Mouse (Mus musculus) T-helper 2 cell (primary cell): Measurements from ENCODE around the gene Clpp.

Experiments
- in situ Hi-C: fragments of 300-600 bp; cut with MboI, MseI; formaldehyde crosslinking; loops from one replicate; pipeline ENCODE4 v1.15.1; 2025; ENCODE audit warnings: high pct_unique_total_duplicates

Clpp gene

DNA sequence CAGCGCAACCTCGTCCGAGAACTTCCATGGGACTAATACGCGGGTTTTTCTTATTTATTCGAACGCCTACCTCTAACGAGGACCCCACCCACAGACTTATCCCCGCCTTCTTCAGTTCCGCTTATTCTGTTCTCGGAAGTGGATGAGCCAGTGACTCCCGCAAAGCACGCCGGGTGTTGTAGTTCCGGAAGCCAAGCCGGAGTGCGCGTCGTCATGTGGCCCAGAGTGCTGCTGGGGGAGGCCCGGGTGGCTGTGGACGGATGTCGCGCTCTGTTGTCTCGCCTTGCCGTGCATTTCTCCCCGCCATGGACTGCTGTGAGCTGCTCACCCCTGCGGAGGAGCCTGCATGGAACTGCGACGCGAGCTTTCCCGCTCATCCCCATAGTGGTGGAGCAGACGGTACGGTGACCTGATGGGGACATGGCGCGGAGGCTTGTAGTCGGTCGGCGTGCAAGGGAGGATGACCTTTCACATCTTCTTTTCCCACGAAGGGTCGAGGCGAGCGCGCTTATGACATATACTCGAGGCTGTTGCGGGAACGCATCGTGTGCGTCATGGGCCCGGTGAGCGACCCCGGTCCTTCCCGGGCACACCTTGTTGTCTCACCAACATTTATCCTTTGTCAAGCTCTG, at the start of gene Clpp:
Clpp (plus strand) TSS at position 191 of the 632 bp plus-strand sequence.
- in situ Hi-C loops: no loop called here

DNA sequence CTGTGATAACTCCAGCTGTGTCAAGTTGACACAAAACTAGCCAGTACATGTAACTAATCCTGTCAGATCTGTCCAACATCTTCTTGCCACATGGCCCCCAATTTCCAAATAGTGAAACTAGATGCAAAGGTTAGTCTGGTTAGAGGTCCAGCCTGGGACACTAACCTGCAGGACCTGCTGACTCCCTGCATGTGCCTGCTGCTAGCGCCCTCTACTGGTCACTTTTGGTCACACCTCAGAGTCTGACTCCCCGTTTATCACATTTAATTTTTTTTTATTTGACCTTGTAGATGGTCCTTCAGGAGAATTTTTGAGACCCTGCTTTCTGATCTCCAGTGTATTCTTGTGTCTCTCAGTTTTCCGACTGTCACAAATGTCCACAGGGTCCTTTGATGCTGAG, 39.2 kb upstream of the Clpp start:
- in situ Hi-C loops: no loop called here

DNA sequence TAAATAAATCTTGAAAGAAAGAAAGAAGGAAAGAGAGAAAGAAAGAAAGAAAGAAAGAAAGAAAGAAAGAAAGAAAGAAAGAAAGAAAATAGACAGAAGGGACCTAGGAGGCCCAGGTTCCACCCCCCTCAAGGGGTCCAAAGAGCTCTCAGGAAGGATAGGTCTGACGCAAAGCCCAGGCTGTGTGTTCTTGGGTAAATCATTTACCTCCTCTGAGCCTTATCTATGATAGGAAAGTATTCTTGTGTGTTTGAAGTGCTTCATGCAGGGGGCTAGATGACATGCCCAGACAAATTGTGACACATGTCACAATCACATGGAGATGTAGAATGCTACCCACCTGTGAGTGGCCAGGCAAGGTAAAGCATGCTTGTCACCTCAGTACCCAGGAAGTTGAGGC, 37.5 kb upstream of the Clpp start:
- in situ Hi-C loops: no loop called here

DNA sequence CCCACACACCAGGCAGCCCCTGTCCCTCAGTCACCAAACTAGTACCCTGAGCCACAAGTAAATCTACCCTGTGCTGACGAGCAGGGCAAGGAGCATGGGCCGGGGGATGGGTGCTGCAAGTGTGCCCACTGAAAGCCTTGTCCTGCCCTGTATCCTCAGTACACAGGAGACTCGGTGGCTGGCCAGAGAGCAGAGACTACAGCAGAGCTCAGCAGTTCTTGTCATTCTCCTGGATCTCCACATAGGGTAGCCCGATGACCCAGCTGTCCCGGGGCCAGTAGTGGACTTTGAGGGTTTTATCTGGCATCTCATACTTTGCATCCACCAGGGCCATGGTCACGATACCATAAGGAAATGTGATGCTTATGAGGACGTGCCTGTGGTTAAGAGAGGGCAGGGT, 35.2 kb upstream of the Clpp start:
- in situ Hi-C loops: no loop called here

DNA sequence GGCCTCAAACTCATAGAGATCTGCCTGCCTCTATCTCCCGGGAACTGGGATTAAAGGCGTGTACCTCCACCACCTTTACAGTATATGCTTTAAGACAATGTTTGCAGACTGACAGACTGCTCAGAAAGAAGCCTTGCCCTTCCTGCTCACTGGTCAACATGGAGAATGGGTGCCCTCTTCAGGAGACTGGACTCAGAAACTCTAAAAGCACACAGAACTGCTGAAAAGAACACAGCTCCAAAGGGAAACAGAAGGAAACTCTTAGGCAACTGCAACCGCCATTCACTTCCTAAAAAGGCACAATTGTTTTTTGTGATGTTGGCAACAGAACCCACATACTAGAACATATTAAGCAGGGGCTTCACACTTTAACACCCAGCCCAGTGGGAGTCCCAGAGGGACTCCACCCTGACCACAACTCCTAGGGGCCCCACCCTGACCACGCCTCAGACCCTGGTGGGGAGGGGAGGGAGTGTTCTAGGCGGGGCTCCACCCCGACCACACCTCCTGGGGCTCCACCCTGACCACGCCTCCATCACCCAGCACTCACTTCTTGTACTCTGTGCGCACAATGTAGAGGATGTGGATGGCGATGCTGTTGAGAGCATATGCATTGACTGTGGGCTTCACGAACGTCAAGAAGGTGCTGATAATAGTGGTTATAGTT, 32.2 kb upstream of the Clpp start:
- in situ Hi-C loops: no loop called here

DNA sequence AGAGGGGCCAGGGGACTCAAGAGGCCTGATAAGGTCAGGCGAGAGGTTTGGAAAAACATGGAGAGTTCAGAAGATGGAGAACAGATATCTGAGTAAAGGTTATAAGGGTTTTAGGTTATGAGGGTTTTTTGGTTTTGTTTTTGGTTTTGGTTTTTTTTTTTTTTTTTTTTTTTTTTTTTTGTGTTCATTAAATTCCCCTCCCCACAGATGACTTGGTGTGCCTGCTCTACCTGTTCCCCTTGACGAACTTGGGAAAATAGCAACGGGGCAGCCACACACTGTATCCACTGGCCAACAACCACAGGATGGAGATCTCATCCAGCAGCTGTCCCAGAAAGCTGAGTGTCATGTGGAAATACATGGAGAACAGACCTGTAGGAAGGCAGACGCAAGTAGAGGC, 31.4 kb upstream of the Clpp start:
- in situ Hi-C loops: no loop called here

DNA sequence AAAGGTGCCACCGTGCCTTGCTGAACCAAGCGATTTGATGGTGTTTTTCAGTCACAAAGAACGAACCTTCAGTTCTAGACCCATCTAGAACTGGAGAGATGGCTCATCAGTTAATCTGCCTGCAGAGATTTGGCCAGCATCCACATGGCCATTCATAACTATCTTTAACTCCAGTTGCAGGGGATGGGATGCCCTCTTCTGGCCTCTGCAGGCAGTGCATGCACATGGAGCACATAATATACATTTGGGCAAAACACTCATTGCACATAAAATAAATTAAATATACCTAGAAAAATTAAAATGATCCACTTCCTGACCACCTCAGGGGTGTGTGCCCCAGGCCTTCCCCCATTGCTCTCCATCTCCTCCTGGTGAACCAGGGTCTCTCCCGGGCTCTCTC, 28.2 kb upstream of the Clpp start:
- in situ Hi-C loops: no loop called here

DNA sequence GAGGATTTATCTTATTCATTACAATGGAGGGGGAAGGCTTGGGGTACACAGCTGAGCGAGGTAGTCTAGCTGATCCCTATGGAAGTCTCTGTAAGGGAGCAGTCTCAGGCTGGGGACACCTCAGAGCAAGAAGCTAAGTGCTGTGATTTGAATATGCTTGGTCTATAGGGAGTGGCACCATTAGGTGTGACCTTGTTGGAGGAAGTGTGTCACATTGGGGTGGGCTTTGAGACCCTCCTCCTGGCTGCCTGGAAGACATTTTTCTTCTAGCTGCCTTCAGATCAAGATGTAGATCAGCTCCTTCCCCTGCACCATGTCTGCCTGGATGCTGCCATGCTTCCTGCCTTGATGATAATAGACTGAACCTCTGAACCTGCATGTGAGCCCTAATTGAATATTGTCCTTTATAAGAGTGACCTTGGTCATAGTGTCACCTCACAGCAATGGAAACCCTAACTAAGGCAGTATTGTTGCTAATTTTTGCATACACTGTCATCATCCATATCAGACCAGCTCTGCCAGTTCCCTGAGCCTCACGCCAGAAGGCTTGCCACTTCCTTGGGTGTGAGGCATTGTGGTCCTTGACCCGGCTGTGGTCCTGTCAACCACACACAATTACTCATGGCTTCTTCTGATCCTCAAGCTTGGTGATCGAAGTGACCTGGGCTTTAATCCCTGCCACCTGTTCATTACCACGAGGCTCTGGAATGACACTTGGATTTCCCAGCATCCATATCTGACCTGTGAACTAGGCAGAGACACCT, 27.3 kb upstream of the Clpp start:
- in situ Hi-C loops: no loop called here

DNA sequence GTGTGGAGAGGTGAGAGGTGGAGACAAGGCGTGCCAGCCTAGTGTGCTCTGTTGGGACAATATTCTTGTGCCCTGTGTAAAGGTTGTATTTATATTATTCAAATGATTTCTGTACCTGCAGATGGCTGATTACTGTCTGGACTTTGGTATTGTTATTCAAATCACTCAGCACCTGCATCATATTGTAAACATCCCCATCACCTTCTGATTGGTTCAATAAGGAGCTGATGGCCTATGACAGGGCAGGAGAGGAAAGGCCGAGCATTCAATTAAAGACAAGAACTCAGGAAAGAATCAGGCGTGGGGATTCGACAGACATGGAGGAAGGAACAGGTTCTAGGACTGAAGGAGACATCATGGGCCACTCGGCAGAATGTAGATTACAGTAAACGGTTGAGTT, 26.5 kb upstream of the Clpp start:
- in situ Hi-C loops: no loop called here

DNA sequence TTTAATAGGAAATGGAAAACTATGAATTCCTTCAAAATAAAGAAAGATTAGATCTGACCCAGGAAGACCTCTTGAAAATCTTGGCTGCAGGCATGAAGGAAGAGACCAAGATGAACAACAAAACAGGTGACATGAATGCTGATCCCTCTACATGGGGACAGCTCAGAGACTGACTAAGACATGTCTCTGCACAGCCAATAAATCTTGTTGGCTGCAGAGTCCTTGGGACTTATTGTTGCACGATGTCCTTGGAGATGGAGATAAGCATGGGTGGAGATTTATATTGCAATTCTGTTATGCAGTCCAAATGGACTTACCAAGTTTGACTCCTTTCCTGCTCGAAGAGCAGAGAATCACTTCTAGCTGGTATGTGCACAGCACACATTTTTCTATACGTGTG, 20.8 kb upstream of the Clpp start:
- in situ Hi-C loops: no loop called here

DNA sequence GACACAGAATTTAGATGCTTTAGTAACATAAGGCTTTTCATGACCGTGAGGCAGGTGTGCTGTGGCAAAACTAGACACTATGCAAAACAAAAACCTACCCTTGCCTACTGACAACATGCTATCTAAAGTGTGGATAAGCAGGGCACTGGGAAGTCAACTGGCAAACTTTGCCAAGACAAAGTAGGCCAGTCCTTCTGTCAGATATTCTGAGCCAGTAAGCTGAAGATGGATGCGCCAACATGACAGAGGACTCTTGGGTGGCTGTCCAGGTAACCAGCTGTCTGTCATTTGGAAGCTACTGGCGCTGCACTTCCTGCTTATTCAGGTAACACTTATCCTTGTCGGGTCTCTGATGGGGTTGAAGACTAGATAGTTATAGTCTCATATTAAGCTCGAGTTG, 20.0 kb upstream of the Clpp start:
- in situ Hi-C loops: no loop called here

DNA sequence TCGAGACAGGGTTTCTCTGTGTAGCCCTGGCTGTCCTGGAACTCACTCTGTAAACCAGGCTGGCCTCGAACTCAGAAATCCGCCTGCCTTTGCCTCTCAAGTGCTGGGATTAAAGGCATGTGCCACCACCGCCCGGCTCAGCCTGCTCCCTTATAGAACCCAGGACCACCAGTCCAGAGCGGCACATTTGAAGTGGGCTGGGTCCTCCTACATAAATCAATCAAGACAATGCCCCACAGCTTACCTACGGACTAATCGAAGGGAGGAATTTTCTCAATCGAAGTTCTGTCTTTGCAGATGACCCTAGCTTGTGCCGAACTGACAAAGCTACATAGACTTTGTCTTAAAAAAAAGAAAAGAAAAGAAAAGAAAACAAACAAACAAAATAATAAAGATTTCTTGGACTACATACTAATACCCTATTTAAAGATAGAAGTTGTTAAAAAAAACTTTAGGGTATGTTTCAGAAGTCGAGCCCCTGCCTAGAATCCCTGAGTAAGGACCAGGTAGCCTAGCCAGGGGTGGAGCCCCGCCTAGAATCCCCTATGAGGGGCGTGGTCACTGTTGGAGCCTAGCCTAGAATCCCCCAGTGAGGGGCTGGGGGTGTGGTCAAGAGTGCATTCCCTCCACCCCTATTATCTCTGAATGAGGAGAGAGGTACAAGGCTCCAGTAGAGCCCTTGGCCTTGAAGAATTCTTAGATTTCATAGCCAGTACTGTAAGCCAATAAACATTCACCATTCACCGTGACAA, 16.0 kb upstream of the Clpp start:
- in situ Hi-C loops: no loop called here

DNA sequence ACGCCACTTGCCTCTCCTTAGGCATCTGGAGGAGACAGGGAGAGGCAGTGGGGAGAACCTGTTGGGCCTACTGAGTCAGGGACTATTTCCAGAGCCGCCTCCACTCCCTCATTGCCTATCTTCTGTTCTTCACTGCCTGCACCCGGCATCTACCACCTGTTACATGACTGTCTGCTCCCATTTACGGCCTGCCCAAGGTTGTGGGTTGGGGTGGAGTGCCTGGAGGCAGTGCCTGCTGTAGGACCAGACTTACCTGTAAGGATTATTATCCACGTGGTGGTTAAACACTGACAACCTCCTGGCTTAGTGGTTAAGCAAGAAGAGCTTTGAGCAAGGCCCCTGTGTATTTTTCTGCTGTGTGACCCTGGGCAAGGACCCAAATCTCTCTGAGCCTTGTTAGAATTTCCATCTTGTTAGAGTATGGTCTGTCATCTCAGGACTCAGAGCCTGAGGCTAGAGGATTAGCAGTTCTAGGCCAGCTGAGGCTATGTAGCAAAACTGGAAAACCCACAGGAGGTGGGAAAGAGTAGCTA, 15.3 kb upstream of the Clpp start:
- in situ Hi-C loops: no loop called here

DNA sequence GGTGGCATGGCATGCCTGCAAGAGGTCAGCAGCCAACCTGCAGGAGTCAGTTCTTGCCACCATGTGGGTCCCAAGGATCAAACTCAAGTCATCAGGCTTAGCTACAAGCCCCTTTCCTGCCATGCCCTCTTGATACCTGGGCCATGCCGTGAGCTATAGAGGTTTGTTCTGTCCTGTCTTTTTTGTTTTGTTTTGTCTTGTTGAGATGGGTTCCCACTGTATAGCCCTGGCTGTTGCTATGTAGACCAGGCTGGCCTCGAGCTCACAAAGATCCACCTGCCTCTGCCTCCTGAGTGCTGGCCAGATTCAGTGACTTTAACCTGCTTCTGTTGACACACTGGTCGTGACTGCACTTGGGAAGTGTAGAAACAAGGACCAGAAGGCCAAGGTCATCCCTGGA, 14.7 kb upstream of the Clpp start:
- in situ Hi-C loops: no loop called here

DNA sequence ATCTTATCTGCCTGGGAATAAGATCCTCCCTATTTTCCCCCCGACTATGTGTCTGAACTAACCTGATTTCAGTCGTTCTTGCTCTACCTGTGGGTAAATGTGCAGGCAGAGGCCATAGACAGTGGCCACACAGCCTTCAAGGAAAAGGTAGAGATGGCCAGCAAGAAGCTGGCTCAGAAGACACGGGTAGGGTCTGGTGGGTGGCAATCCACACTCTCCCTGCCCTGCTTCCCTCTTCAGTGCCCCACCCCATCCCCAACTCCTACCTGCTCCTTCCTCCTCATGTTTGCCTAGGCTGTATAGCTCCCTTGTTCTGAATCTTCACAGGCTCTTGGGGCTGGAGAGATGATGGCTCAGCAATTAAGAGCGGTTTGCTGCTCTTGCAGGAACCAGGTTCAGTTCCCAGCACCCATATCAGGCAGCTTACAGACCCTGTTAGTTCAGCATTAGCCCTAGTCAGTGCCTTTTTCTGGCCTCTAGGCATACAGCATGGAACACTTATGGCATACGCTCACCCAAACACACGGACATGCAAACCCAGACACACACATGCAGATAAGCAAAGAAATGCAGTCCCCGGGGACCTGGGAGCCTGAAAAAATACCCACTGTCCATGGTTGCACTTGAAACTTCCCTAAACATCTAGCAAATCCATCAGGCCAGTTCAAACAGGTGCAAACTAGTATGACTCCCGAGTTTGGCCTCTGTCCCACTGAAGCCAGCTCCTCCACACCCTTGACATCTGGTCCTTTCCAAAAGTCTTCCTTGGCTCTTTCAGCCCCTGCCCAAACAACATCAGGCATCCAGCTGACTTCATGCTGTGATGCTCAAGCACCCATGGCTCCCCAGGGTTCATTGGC, 13.3 kb upstream of the Clpp start:
- in situ Hi-C loops: no loop called here

DNA sequence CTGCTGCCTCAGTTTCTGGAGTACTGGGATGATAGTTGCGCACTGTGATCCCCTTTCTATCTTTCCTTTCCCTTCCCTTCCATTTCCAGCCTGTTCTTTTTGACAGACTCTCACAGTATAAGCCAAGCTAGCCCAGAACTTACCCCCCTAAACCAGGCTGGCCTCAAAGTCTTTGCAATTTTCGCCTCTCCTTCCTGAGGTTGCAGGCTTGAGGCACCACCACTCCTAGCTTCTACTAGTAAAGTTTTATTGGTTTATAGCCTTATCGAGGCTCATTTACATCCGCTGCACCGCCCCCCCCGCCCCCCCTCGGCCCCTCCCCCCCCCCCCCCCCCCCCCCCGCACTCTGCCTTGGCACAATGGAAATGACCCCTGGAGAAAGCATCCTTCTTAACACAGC, 10.6 kb upstream of the Clpp start:
- in situ Hi-C loops: no loop called here

DNA sequence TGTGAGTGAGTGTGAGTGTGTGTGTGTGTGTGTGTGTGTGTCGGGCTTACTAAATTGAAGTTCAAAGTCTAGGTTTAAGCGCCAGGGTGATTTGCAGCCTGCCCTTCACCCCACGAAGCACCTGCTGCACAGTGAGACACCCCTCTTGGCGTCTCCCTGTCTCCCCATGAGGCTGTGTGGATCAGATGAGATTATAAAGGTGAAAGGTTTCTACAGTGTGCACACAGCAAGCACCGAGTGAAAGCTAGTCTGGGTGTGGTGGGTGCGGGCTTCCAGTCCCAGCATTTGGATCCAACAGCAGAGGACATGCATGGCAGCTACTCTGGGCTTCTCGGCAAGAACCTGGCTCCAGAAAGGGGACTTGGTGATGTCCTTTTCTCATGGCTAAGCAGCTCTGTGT, 9.1 kb upstream of the Clpp start:
- in situ Hi-C loops: no loop called here

DNA sequence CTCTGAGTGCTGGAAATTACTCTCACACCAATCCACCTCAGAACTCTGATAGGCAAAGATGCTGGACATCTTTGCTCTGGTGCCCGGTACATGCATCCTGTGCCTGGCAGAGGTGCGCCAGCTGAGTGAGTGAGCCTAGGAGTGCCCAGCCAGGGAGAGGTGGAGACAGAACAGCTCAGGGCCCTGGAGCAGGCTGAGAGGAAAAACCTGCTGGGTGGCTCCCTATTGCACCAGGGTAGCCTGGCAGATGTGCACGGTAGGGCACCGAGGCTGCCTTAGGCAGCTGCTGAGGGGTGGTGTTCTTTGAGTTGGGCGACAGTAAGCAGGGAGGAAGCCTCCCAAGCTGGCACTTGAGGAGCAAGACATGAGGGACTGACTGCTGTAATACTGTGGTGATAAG, 8.1 kb upstream of the Clpp start, which contains the start of gene Acer1:
Acer1 (minus strand) TSS at position 114 of the 400 bp plus-strand sequence.
- in situ Hi-C loops: no loop called here

DNA sequence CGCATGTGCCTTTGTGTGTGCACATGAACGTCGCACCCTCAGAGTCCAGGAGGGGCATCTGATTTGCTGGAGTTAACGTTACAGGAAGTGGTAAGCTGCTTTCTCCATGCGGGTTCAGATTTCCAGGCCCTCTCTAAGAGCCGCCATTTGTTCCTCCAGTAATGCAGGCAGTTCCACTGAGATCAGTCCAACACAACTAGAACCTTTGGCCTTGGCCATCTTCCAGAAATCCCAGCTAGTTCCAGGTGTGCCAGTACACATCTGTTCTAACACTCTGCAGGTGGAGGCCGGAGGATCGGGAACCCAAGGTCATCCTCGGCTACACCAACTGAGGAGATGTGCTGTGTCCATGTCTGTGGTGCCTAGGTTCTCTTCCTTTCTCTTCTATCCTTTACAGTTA, 5.2 kb upstream of the Clpp start:
- in situ Hi-C loops: no loop called here

DNA sequence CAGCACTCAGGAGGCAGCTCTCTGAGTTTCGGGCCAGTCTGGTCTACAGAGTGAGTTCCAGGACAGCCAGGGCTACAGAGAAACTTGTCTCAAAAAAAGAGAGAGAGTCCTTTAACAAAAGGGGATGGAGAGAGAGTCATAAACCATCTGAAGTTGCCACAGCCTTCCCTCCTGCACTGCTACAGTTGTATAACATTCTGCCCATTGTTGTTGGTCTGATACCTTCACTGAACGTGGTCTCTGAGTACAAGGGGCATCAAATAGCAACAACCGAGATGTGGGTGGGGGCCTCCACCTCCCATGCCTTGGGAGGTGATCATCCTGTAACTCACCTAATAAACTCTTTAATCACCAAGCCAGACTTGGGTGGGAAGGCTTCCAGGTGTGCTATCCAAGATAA, 4.4 kb upstream of the Clpp start:
- in situ Hi-C loops: no loop called here
